Mouse (Mus musculus) c-Kit-positive CD71-positive TER-119-positive erythroid progenitor cells, embryonic 14.5 days (primary cell): ENCODE data around the gene Rnaset2a.
"Not testable (repeated sequence)": the region's sequence is repeated elsewhere in the genome, so short reads cannot be mapped to it uniquely, and the experiment has no call there.

Experiments used
- DNase-seq: peaks from one replicate; pipeline ENCODE4 v3.0.0-alpha.2; 2013; ENCODE audit warnings: low spot score

Gene Rnaset2a

DNA sequence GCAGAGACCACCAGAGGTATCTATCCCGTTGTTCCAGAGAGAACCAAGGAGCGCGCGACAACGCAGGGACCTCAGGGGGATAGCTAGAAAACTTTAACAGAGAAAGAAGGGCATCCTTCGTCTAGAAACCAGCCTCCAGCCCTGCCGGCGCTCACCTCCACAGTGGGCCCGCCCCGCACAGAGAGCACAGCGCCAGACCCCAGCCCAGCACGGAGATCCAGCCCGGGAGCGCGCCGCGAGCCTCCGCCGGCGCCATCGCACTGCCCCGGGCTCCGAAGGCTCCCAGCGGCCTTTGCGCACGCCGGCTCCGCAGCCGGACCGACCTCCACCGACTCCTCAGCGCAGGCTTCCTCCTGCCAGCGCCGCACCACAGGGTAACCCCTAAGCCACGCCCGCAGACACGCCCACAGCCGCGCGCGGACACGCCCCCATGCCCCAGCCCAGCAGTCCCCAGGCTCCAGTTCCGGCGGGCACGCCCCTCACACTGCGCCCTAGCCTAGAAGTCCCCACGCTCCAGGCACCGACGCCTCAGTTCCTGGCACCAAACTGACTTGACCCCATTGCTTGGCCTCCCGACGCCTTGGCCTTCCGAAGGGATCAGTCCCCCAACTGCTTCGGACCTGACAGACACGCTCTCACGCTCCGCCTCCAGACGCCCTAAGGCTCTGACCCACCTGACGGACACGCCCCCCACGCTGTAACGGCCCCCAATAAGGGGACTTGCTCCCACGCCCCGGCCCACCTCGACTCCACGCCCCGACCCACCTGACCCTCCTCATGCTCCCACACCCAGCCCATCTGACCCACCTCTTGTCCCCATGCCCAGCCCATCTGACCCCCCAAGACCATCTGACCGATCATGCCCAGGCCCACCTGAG lies at the start of gene Rnaset2a, which contains the start of gene Gm49673:
Gene Rnaset2a, minus strand, starts transcription at position 659 of the 878 bp plus-strand sequence.
Gene Gm49673, minus strand, starts transcription at position 350 of the 878 bp plus-strand sequence.
- peak; percentile 34 for DNase-seq

DNA sequence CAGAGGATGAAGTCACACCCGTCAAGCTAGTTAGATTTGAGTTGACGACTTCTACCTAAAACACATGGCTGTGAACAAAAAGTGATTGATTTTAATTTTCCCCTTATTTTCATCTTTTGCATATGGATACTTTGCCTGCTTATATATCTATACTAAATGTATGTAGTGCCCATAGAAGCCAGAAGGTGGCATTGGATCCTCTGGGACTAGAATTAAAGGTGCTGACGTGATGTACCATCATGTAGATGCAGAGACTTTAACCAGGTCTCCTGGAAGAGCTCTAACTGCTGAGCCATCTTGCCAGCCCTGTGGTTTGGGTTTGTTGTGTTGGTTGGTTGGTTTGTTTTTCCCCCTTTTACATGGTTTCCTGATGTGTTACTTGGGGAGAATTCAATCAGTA lies 49.8 kb upstream of the Rnaset2a start:
- no peak for DNase-seq

DNA sequence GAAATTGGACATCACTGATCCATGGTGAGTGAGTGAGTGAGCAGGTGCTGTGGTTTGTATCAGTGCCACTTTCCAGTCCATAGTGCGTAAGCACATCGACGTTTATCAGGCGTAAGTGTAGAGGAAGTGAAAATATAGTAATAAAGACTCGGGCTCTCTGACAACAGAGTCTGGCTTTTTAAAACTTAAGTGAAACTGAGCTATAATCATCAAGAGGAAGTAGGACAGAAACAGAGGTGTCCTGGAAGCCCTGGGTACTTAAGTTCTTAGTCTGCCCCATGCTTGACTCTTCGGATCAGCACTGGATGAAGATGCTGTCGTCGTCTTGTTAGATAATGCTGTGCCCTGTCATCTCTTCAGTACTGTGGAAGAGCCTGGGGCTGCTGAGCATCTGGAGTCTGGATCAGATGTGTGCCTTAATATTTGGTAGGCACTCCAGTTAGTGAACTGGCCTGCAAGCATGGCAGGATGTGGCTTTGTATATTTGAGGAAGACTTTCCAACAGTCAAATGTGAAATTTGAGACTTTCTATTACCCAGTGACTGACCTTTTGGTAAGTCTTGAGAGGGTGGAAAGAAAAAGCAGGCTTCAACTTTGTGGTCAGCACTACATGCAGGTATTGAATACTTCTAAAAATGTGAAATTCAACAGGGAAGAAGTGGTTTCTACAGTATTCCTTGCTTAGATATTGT lies 47.9 kb upstream of the Rnaset2a start:
- no peak for DNase-seq

DNA sequence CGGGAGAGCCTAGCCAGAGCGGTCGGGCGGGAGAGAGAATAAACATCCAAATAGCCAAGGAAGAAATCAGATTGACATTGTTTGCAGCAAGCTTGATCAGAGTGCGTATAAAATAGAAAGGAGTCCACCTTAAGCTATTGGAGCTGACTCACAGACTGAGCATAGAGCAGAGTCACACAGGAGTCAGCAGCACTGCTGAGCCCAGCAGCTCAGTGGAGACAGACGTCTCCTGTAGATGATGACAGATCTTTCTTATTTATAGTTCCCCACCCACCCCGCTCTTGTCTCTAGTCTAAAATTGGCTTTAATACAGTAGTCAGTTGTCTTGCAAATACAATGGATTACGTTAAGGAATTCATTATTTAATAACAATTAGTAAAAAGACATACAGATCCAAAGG lies 45.8 kb upstream of the Rnaset2a start:
- no peak for DNase-seq

DNA sequence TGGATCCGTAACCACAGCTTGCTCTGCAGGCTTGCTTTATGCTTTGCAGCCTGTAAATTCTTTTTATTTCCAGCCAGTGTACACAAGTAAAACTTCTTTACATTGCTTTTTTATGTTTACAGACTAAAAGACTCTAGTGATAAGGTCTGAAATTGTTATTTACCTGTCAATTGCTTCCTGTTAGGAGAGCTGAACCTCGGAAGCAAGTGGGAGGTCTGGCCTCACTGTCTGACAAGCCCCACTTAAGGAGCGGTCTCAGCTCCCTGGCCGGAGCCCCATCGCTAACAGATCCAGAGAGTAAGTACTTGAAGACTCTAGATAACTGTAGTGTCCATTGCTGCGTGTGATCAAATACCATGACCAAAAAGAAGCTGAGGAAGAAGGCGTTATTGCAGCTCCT lies 36.3 kb upstream of the Rnaset2a start:
- no peak for DNase-seq

DNA sequence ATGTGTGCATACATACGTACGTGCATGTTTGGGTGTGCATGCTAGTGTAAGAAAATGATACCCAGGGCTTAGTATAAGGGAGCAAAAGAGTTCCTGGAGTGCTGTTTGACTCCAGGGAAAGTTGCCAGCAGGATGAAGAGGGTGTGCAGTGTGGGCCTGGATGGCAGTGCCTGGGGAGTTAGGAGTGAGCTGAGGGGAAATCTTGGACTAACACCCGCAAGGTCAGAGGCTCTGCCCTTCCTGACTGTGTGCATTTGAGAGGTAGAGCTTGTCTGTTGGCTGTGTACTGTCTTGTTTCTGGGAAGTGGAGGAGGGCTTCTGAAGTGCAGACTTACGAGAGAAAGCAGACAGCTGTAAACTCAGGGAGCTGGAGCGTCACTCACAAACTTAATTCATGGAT lies 35.9 kb upstream of the Rnaset2a start:
- no peak for DNase-seq

DNA sequence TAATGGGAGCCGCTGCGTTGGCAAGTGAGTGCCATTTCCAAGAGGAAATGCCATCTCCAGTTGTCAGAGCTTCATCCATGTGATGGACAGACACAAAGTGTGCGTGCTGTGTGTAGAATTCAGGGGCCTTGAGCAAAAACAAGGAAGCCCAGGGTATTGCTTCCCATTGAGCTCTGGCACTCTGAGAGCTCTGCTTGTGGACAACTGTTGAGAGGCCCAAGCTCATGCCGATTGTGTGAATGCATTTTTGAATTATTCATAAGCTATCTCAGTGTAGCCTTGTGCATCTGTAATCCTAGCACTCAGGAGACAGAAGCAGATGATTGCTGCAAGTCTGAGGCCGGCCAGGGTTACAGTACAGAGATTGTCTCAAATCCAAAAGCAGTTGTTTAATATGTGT lies 29.2 kb upstream of the Rnaset2a start:
- DNase-seq: no peak

DNA sequence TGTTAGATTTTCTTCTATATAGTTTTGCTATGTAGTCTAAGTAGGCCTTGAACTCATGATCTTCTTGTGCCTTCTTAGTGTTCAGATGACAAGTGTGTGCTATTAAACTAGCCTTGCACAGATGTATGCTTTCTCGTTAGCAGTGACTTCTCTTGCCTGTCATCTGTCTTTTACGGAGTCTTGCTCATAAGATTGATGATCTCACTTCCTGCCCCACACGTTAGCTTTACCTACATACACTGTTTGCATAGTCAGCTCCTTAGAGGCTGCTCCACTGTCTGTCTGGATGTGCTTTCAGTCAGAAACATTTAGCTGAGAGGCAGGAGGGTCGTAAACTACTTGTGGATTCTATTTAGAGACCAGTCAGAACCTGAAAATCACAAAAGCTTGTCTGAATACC lies 23.2 kb upstream of the Rnaset2a start:
- DNase-seq: no peak

DNA sequence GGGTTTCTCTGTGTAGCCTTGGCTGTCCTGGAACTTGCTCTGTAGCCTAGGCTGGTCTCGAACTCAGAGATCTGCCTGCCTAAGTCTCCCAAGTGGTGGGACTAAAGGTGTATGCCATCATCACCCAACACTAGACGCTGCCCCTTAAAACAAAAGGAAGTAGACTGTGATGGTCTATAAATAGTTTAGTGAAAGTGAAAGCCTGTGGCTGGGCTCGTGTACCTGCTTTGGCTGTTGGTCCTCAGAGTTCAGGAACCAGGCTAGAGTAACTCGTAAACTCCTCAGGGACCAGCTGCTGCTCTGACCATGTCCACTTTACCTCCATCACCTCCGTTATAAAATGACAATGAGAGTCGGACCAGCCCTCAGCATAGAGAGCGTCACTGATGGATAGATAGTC lies 22.4 kb upstream of the Rnaset2a start:
- DNase-seq: no peak

DNA sequence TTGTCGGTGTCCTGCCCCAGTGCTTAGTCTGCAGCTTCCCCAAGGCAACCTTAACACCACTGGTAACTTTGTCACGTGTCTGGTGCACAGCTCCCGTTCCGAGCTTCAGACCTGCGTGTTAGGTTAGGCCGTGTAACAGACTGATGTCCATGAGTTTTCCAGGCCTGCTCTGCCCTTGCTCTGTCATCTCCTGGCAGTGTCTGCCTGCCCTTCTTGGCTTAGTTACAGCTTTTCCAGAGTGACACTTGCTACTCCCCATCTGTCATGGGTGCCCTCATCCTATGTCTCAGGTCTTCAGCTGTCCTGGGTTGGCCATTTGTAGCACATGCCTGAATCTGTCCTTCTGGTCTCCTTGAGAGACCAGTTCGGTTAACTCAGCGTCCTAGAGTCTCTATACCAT lies 19.5 kb upstream of the Rnaset2a start:
- not testable (repeated sequence) for DNase-seq

DNA sequence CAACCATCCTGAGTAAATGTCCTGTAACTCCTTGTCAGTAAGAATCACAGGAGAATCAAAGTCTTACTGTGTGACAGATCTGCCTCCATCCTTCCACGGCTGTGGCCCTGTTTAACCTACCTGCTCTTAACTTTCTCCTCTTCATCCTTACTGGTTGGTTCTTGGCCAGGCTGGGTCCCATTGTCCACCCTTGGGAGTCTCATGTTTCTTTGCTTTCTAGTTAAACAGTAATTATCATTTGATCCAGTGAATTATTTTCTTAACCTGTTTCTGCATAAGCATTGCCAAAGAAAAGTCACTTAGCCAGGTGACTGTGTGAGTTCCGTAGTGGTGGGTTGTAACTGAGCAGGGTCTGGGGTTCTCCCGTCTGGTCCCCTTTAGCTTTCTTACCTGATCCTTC lies 18.6 kb upstream of the Rnaset2a start:
- not testable (repeated sequence) for DNase-seq

DNA sequence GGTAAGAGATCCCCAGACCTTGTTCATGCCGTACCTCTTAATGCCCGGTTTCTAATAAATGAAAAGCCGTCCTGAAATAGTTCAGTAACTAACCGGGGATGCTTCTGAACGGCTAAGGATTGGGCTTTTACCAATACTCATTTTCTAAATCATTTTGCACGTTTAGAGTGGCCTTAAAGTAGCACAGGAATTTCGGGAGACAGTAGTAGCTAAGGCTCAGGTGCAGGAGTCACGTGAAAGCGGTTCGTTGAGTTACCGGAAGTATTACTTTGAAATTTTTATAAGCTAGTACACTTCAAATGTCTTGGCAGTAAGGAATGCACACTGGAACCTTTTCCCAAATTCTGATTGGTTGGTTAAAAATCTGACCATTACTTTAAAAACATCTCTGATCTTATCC lies 18.1 kb upstream of the Rnaset2a start:
- peak; percentile 17 for DNase-seq

DNA sequence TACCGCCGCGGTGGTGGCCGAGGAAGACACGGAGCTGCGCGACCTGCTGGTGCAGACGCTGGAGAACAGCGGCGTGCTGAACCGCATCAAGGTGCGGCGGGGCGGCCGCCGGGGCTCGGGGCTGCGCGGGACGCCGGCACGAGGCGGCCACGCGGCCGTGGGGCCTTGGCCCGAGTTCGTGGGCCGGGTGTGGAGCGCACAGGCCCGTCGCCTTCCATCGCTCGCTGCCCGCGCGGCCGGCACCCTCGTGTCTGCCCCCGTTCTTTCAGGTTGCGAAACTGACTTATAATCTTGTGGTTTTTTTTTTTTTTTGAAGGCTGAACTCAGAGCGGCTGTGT lies 17.7 kb upstream of the Rnaset2a start:
- peak; percentile 11 for DNase-seq

DNA sequence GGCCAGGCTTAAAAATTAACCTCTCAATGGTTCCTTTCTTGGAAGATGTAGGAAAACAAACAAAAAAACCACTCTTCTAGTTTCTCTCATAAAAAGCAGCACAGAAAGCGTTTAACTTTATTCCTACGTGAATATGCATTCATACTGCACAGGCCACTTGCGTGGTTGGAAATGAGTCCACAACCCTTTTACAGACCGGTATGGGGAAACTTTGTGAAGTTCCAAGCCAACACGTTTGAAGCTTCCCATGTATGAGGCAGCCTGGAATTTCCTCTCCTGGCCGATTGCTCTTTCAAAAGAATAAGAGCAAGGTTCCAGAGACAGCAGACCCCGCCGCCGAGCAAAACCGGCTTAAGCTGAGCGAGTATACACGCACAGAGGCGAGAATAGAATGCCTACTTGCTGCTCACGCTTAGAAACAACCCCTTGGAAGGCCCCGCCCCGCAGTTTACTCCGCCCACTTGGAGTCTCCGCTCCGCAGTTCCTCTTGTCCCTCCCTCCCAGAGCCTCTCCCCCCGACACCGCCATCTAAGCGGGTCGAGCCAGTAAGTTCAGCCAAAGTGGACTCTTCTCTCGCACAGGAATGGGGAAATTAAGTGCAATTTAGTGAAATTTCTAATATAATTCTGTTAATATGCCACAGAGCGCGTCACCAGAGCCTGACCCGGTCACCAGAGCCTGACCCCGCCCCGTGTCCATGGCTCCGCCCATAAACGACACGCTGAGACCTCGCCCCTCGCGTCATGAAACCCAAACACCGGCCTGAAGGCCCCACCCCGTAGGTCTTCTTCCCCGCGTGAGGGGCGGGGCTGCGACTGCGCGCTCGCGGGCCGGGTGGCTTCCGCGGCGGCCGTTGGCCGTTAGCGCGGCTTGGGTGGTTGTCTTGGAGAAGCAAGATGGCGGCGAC lies 17.1 kb upstream of the Rnaset2a start, which contains the start of gene Fgfr1op:
Gene Fgfr1op, plus strand, starts transcription at position 801 of the 907 bp plus-strand sequence.
- DNase-seq: not testable (repeated sequence)

DNA sequence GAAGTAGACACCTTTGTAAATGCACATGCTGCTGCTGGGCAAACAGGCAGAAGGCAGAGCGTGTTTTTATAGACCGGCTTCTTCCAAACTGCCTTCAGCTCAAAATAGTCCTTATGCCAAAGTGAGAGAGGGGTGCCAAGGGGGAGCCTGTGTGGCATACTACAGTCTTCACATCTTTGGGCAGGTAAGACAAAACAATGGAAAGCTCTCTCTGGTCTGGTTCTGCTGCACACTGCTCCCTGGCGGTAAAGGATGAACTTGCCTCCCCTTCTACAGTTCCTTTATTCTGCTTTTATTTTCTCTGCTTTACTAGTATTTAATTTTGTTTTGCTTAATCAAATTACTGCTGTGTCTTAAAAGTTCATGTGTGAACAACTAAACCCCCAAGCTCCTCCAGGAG lies 13.1 kb upstream of the Rnaset2a start:
- not testable (repeated sequence) for DNase-seq

DNA sequence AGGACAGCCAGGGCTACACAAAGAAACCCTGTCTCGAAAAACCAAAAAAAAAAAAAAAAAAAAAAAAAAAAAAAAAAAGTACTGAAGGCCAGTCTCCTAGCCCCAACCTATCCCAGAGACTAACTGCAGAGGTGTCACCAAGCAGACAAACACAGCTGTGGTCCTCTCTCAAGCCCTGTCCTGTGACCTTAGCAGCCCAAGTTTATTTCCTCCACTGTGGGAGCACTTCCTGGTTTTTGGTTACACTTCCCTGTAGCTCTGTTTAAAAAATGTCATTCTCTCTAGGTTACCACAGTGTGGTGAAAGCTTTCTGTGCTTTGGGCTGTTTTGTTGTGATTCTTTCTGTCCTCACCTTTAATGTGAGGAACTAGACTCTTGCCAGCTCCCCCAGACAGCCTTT lies 10.7 kb upstream of the Rnaset2a start:
- DNase-seq: not testable (repeated sequence)

DNA sequence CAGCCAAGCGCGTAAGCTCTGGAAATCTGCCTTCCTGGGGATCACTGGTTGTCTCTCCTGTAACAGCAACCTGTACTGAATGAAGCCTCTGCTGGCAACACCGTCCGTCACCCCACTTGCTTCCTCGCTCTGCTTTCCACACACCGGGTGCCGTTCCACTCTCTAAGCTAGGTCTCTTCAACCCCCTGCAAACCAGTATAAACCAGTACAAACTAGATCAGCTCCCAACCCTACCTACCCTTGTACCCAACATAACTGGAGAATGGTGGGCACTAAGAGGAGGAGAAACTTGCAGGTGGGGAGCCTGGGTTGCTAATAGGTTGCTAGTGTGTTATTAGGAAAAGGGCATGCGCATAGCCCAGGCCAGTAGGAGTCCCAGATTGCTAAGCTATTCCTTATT lies 8.1 kb upstream of the Rnaset2a start:
- DNase-seq: not testable (repeated sequence)

DNA sequence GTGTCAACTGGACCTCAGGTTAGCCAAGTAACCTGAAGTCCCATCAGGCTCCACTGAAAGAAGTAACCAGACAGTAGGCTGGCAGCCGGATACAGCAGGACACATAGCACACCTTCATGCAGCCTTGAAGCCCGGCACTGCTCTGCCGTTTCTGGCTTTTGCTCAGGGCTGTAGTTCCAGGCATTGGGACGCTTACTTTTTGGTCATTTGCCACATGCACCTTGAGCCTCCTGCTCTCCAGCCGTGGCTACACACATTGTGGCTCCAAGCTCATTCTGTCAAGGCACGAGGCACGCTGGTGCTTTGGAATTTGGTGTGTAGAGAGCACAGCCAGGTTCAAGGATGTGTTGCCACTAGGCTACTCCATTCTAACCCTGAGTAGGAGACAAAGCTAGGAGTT lies 7.1 kb upstream of the Rnaset2a start:
- DNase-seq: not testable (repeated sequence)

DNA sequence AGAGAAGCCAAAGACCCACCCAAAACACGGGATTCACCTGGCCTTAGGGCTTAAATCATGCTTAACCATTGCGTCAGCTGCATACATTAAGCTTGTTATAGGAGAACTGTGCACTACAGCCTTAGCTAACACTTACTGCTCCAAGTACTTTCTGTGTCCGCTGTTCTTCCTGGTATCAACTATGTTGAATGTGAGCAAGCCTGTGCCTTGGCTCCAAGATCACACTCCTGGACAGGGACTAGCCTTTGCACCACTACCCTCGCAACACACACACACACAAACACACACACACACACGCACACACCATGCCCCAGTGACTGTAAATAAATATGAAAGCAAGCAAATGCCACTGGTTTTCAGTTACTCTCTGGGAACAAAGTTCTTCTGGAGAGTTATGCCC lies 966 bp downstream of the Rnaset2a start:
- not testable (repeated sequence) for DNase-seq

DNA sequence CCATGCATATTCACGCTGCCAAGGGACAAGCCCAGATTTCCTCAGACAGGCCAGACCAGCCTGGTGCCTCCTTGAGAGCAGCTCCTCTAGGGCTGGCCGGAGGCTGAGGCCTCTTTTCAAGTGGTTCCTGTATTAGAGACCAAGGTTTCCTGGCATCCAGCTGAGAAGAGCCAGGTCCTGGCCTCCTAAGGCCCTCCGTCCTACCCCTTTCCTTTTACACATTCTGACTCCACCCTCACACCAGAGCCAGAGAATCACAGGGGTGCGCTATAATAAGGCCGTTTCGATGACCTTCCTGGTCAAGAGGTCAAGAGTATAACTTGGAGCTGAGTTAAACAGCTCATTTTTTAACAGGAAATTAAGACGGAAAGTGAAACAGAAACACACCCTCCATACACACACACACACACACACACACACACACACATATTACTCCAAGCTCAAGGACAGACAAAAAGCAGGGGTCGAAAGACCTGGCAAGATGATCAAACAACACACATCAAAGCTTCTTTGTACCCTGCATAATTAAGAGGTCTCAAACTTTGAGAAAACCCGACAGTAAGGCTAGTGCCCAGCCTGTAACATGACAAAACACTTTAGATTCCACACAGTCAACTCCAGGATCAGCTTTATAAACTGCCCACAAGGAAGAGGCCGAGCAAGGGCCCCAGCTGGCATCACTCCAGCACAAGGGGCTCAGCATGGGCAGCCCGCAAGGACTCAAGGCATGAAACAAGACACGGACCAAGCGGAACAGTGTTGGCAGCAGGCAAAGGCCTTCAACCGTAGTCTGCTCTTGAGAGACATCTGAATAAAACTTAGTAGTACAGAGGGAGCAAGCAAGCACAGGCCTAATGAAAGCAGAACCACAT lies 3.9 kb downstream of the Rnaset2a start:
- DNase-seq: not testable (repeated sequence)

DNA sequence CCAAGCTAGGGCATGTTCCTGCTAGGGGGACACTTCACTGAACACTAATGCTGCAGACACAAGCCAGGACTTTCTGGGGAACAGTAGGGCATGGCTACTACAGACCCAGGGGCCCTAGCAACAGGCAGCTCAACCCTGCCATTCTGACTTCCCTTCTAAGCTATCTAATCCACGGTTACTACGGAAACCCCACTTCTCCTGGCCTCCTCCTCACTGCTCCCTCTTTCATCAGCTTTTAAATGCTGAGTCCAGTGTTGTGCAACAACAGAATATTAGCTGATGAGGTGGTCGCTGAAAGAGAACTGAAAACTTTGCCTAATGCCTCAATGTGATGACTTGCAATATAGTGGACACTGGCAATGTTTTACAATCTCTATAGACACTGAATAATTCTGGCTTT lies 7.7 kb downstream of the Rnaset2a start:
- DNase-seq: not testable (repeated sequence)
